Mouse (Mus musculus): Measurements from ENCODE around the gene Tmem121.

DNA sequence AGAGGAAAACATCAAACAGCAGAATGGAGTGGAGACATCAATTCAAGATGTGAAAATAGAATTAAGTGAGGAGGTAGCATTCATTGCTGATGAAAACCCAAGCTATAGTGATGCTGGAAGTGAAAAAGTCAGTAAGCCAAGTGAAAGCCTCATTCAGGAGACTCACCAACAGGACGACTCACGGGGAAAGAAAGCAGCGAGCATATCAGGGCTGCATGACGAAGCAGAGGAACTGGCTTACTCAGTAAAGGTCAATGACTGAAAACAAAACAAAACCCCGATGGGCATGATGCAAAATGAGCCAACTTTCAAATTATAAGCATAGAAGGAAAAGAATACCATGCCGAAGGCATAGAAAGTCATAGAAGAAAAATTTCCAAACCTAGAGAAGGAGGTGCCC, 22.0 kb downstream of the Tmem121 start:
- TF ChIP-seq CHD2 (IDR thresholded peaks at IDR 0.05; ENCODE audit: low read depth, low read length) = no peak
- no peak for TF ChIP-seq HCFC1 (IDR thresholded peaks at IDR 0.05; ENCODE audit: borderline replicate concordance, insufficient read depth, low read length)
- TF ChIP-seq ZNF384 (IDR thresholded peaks at IDR 0.05; ENCODE audit: low read depth, low read length) = no peak
- no peak for TF ChIP-seq MAFK (IDR thresholded peaks at IDR 0.05; ENCODE audit: insufficient read depth, low read depth, low read length)
- no peak for TF ChIP-seq ZC3H11A (IDR thresholded peaks at IDR 0.05; ENCODE audit: borderline replicate concordance, low read depth, low read length)
